Mouse (Mus musculus): ENCODE data around the gene Clcn6.

GRCm38 (mm10) chr4:148075259-148075658, 36.6 kb upstream of the Clcn6 start:
- TF ChIP-seq CTCF (IDR thresholded peaks at IDR 0.05; ENCODE audit: control insufficient read depth, insufficient read depth, insufficient read length) (no peak), FOSL1 (IDR thresholded peaks at IDR 0.05; ENCODE audit: insufficient read depth, low read length, poor library complexity, severe bottlenecking) (no peak), MAX (IDR thresholded peaks at IDR 0.05) (no peak)

Data from C2C12 (cell line).